Mouse (Mus musculus) neural tube, embryonic 15.5 days (tissue): ENCODE data around the gene Olfr492. TPM values are rescaled to one million over a fixed set of nuclear protein-coding genes. Genes with fewer than 3 reads are reported as not detected.

Experiments used
- ATAC-seq: fragments of 200-750 bp; cut with Nextera tagmentation; 2 replicates; pipeline ENCODE4 v1.8.0; 2017; ENCODE audit warnings: mild to moderate bottlenecking, moderate TSS enrichment, moderate library complexity; ENCODE audit not compliant: low FRiP score
- H3K27ac ChIP-seq: fragments of 300-500 bp; sonication (generic); replicated peaks from 2 replicates; pipeline ENCODE4 v1.5.1; 2015; ENCODE audit warnings: mild to moderate bottlenecking, inconsistent platforms
- H3K27me3 ChIP-seq: fragments of 300-500 bp; sonication (generic); replicated peaks from 2 replicates; pipeline ENCODE4 v1.6.1; 2015; ENCODE audit warnings: inconsistent platforms
- H3K36me3 ChIP-seq: fragments of 300-500 bp; sonication (generic); 2 replicates; pipeline ENCODE4 v1.6.1; 2015; ENCODE audit warnings: inconsistent platforms
- H3K4me1 ChIP-seq: fragments of 300-500 bp; sonication (generic); 2 replicates; pipeline ENCODE4 v1.6.1; 2015; ENCODE audit warnings: inconsistent platforms
- H3K4me2 ChIP-seq: fragments of 300-500 bp; sonication (generic); 2 replicates; pipeline ENCODE4 v1.6.1; 2015; ENCODE audit warnings: inconsistent platforms, mild to moderate bottlenecking, moderate library complexity
- H3K4me3 ChIP-seq: fragments of 300-500 bp; sonication (generic); replicated peaks from 2 replicates; pipeline ENCODE4 v1.5.1; 2015; ENCODE audit warnings: mild to moderate bottlenecking, inconsistent platforms
- H3K9ac ChIP-seq: fragments of 300-500 bp; sonication (generic); replicated peaks from 2 replicates; pipeline ENCODE4 v1.6.1; 2015; ENCODE audit warnings: mild to moderate bottlenecking, inconsistent platforms
- H3K9me3 ChIP-seq: fragments of 300-500 bp; sonication (generic); replicated peaks from 2 replicates; pipeline ENCODE4 v1.6.1; 2016; ENCODE audit warnings: inconsistent platforms
- WGBS: fragments of 180-500 bp; shearing (Covaris S2); methylation state at CpG from one replicate; pipeline ENCODE4 v1.1.7; 2015; ENCODE audit warnings: mixed read lengths; 5-methylcytosine and 5-hydroxymethylcytosine counted together
- polyA plus RNA-seq: library from polyadenylated mRNA; unstranded; fragments of >200 nt; fragmentation: Nextera tagmentation; extraction: Ambion mirVana; gene quantifications from 2 replicates; pipeline ENCODE4 v1.2.1, GENCODE M21; 2015

Gene Olfr492
- not detected in 2 replicates for polyA plus RNA-seq

- Histone ChIP-seq H3K4me1 (no peaks in the 10 kb centered on the region), H3K27ac (no peak within 1 kb of the TSS), H3K9me3 (no peaks in the 10 kb centered on the region), H3K9ac (no peak within 1 kb of the TSS), H3K4me2 (no peak within 1 kb of the TSS), H3K27me3 (no peaks in the 10 kb centered on the region), H3K36me3 (no peaks in the 10 kb centered on the region), H3K4me3 (no peak within 1 kb of the TSS)
- WGBS = 87% methylated on average over 2 of the region's 2 CpGs
- no peak for ATAC-seq
These were observed at the start of gene Olfr492 for GRCm38 (mm10) chr7:108323574-108323973. Olfr492 (minus strand) TSS chr7:108323674.

- Histone ChIP-seq H3K9me3 (no peaks in the 10 kb centered on the region), H3K27me3 (no peaks in the 10 kb centered on the region), H3K4me1 (no peaks in the 10 kb centered on the region), H3K9ac (no peak within 1 kb of the TSS), H3K4me3 (no peak within 1 kb of the TSS), H3K36me3 (no peaks in the 10 kb centered on the region), H3K4me2 (no peak within 1 kb of the TSS), H3K27ac (no peak within 1 kb of the TSS)
- ATAC-seq = no peak
- 87% methylated on average over 3 of the region's 3 CpGs for WGBS
These were observed 41.6 kb upstream of the Olfr492 start, which contains the start of gene Olfr494 for GRCm38 (mm10) chr7:108365035-108365434. Olfr494 (plus strand) TSS chr7:108365335.

- no peaks in the 10 kb centered on the region for H3K36me3 ChIP-seq
- H3K4me2 ChIP-seq = no peak within 1 kb of the TSS
- no peaks in the 10 kb centered on the region for H3K9me3 ChIP-seq
- no peak within 1 kb of the TSS for H3K9ac ChIP-seq
- ATAC-seq = no peak
- WGBS = 76% methylated on average over 1 of the region's 1 CpGs
- no peak within 1 kb of the TSS for H3K27ac ChIP-seq
- H3K4me3 ChIP-seq = no peak within 1 kb of the TSS
- H3K27me3 ChIP-seq = no peaks in the 10 kb centered on the region
- no peaks in the 10 kb centered on the region for H3K4me1 ChIP-seq
These were observed 23.4 kb upstream of the Olfr492 start, which contains the start of gene Olfr493 for GRCm38 (mm10) chr7:108346879-108347278. Olfr493 (minus strand) TSS chr7:108346979.

GRCm38 (mm10) chr7:108313151-108313550, 10.3 kb downstream of the Olfr492 start, which contains the start of gene Olfr491:
Olfr491 (plus strand) TSS chr7:108313451.
- H3K9me3 ChIP-seq = no peaks in the 10 kb centered on the region
- H3K4me3 ChIP-seq = no peak within 1 kb of the TSS
- WGBS = 72% methylated on average over 1 of the region's 1 CpGs
- no peak within 1 kb of the TSS for H3K9ac ChIP-seq
- H3K4me2 ChIP-seq = no peak within 1 kb of the TSS
- H3K27me3 ChIP-seq = no peaks in the 10 kb centered on the region
- no peaks in the 10 kb centered on the region for H3K4me1 ChIP-seq
- no peaks in the 10 kb centered on the region for H3K36me3 ChIP-seq
- no peak within 1 kb of the TSS for H3K27ac ChIP-seq
- no peak for ATAC-seq

- Histone ChIP-seq H3K4me2 (no peak within 1 kb of the TSS), H3K27ac (no peak within 1 kb of the TSS), H3K9me3 (no peaks in the 10 kb centered on the region), H3K27me3 (no peaks in the 10 kb centered on the region), H3K36me3 (no peaks in the 10 kb centered on the region), H3K4me3 (no peak within 1 kb of the TSS), H3K9ac (no peak within 1 kb of the TSS), H3K4me1 (no peaks in the 10 kb centered on the region)
- no peak for ATAC-seq
These were observed 34.6 kb downstream of the Olfr492 start, which contains the start of gene Olfr490 for GRCm38 (mm10) chr7:108288834-108289233. Olfr490 (minus strand) TSS chr7:108288934.

Other genes starting within 250 kb of the Olfr492 start
- not detected in 2 replicates for gene Olfr481, start 243.8 kb downstream of the Olfr492 start, polyA plus RNA-seq
- not detected in 2 replicates for gene Olfr482, start 226.1 kb downstream of the Olfr492 start, polyA plus RNA-seq
- gene Olfr483, start 222.8 kb downstream of the Olfr492 start, polyA plus RNA-seq = not detected in 2 replicates
- not detected in 2 replicates for gene Olfr484, start 196.2 kb downstream of the Olfr492 start, polyA plus RNA-seq
- gene Olfr485, start 163.8 kb downstream of the Olfr492 start, polyA plus RNA-seq = not detected in 2 replicates
- not detected in 2 replicates for gene Olfr486, start 150.9 kb downstream of the Olfr492 start, polyA plus RNA-seq
- not detected in 2 replicates for gene Olfr487, start 109.0 kb downstream of the Olfr492 start, polyA plus RNA-seq
- gene Olfr488, start 65.3 kb downstream of the Olfr492 start, polyA plus RNA-seq = not detected in 2 replicates
- gene Olfr490, start 34.7 kb downstream of the Olfr492 start, polyA plus RNA-seq = not detected in 2 replicates
- not detected in 2 replicates for gene Olfr491, start 10.2 kb downstream of the Olfr492 start, polyA plus RNA-seq
- gene Olfr493, start 23.3 kb upstream of the Olfr492 start, polyA plus RNA-seq = not detected in 2 replicates
- not detected in 2 replicates for gene Olfr494, start 41.7 kb upstream of the Olfr492 start, polyA plus RNA-seq
- not detected in 2 replicates for gene Olfr495, start 69.5 kb upstream of the Olfr492 start, polyA plus RNA-seq
- not detected in 2 replicates for gene Olfr497, start 96.7 kb upstream of the Olfr492 start, polyA plus RNA-seq
- gene Olfr498, start 141.7 kb upstream of the Olfr492 start, polyA plus RNA-seq = not detected in 2 replicates
- gene Olfr502, start 201.4 kb upstream of the Olfr492 start, polyA plus RNA-seq = not detected in 2 replicates
- not detected in 2 replicates for gene Olfr503, start 220.9 kb upstream of the Olfr492 start, polyA plus RNA-seq
- not detected in 2 replicates for gene Olfr504, start 242.1 kb upstream of the Olfr492 start, polyA plus RNA-seq